Mouse (Mus musculus) liver, embryonic 13.5 days (tissue): ENCODE data around the gene Cort. TPM values are rescaled to one million over a fixed set of nuclear protein-coding genes. Genes with fewer than 3 reads are reported as not detected.
"Not testable (repeated sequence)": the region's sequence is repeated elsewhere in the genome, so short reads cannot be mapped to it uniquely, and the experiment has no call there.

ENCODE experiments used
- ATAC-seq: fragments of 200-750 bp; cut with Nextera tagmentation; 2 replicates; pipeline ENCODE4 v1.8.0; 2017; ENCODE audit warnings: low read depth, mild to moderate bottlenecking, moderate number of reproducible peaks, moderate library complexity
- DNase-seq: peaks from one replicate; pipeline ENCODE4 v3.0.0; 2022
- H3K27ac ChIP-seq: fragments of 300-500 bp; sonication (generic); 2 replicates; pipeline ENCODE4 v1.5.1; 2015; ENCODE audit warnings: moderate library complexity, mild to moderate bottlenecking, inconsistent platforms
- H3K27me3 ChIP-seq: fragments of 300-500 bp; sonication (generic); 2 replicates; pipeline ENCODE4 v1.6.1; 2015; ENCODE audit warnings: mild to moderate bottlenecking, inconsistent platforms
- H3K36me3 ChIP-seq: fragments of 300-500 bp; sonication (generic); 2 replicates; pipeline ENCODE4 v1.6.1; 2015; ENCODE audit warnings: mild to moderate bottlenecking, inconsistent platforms
- H3K4me1 ChIP-seq: fragments of 300-500 bp; sonication (generic); replicated peaks from 2 replicates; pipeline ENCODE4 v1.6.1; 2015; ENCODE audit warnings: inconsistent platforms
- H3K4me2 ChIP-seq: fragments of 300-500 bp; sonication (generic); 2 replicates; pipeline ENCODE4 v1.6.1; 2015; ENCODE audit warnings: inconsistent platforms, mild to moderate bottlenecking, moderate library complexity
- H3K4me3 ChIP-seq: fragments of 300-500 bp; sonication (generic); replicated peaks from 2 replicates; pipeline ENCODE4 v1.5.1; 2015; ENCODE audit warnings: mild to moderate bottlenecking, inconsistent platforms
- H3K9ac ChIP-seq: fragments of 300-500 bp; sonication (generic); 2 replicates; pipeline ENCODE4 v1.6.1; 2015; ENCODE audit warnings: mild to moderate bottlenecking, inconsistent platforms
- H3K9me3 ChIP-seq: fragments of 300-500 bp; sonication (generic); replicated peaks from 2 replicates; pipeline ENCODE4 v1.6.1; 2016; ENCODE audit warnings: inconsistent platforms
- WGBS: fragments of 180-500 bp; shearing (Covaris S2); methylation state at CpG from one replicate; pipeline ENCODE4 v1.1.7; 2015; ENCODE audit not compliant: insufficient replicate concordance; 5-methylcytosine and 5-hydroxymethylcytosine counted together
- polyA plus RNA-seq: library from polyadenylated mRNA; unstranded; fragments of >200 nt; fragmentation: Nextera tagmentation; extraction: Ambion mirVana; gene quantifications from 2 replicates; pipeline ENCODE4 v1.2.1, GENCODE M21; 2015

Gene Cort
- polyA plus RNA-seq, 1 experiment from 2014 or later = not detected

- WGBS = 81% methylated on average over 18 of the region's 18 CpGs
- Histone ChIP-seq H3K9me3 (no peaks in the 10 kb centered on the region), H3K4me3 (no peak overlapping the region), H3K9ac (no peak overlapping the region), H3K36me3 (peaks cover 27% of the 10 kb centered on the region), H3K27ac (no peak overlapping the region), H3K27me3 (no peaks in the 10 kb centered on the region), H3K4me2 (no peak overlapping the region), H3K4me1 (peaks cover 20% of the 10 kb centered on the region)
- ATAC-seq (no peak), DNase-seq (no peak)
Observed at GRCm38 (mm10) chr4:149128467-149128866, 1.9 kb upstream of the Cort start.

DNA sequence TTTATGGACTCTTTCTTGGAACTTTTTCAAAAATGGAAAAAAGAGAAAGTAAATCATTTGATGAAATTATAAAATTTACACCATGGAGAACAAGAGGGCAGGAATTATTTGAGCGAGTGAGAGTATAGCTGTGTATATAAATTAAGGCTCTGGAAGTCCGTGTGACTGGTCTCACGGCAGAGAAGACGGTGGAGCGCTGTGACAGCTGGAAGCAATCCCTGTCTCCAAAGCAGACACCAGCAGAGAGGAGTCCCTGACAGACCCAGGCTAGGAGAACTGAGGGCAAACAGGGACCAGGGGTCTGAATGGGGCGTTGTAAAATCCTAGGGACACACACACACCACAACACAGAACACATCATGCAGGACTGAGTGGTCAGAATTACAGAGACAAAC, 451 bp downstream of the Cort start:
- no peak overlapping the region for H3K9ac ChIP-seq
- 82% methylated on average over 6 of the region's 6 CpGs for WGBS
- H3K36me3 ChIP-seq = peaks cover 19% of the 10 kb centered on the region
- peaks cover 14% of the 10 kb centered on the region for H3K4me1 ChIP-seq
- no peak overlapping the region for H3K27ac ChIP-seq
- DNase-seq = no peak
- peak; percentile 11; the same call in 1 of the 2 replicates for ATAC-seq
- H3K4me2 ChIP-seq = no peak overlapping the region
- H3K4me3 ChIP-seq = no peak overlapping the region
- H3K27me3 ChIP-seq = no peaks in the 10 kb centered on the region
- no peaks in the 10 kb centered on the region for H3K9me3 ChIP-seq

DNA sequence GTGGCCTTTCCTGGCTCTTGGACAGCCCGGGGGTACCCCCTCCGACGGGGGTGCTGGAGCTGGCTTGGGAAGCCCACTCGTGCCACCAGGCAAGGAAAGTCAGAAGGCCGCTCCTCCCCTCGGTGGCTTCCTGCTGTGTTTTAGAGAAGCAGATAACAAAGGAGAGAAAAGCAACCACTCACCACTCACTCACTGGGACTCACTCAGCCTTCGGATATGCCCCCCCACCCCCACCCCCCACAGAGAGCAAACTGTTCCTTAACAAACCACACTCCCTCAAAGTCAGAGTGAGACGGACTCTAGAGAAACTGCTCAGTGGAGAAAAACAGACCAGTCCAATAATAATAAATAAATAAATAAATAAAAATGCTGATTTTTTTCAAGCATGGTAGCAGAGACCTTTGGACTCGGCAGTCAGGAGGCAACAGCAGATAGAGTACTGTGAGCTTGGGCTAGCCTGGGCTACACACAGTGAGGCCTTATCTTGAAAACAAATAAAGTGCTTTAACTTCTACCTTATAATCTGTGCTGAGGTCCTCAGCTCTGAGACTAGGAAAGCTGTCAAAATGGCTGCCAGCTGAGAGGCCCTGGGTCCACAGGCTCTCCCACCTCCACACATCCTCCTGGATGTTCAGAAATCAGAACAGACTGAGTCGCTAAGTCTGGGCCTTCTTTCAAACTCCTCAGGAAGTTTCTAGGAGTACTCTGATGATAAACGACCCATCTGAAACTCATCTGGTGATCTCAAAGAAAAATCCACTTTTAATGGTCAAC, 1.0 kb downstream of the Cort start:
- Histone ChIP-seq H3K9ac (no peak overlapping the region), H3K9me3 (no peaks in the 10 kb centered on the region), H3K4me1 (peaks cover 15% of the 10 kb centered on the region), H3K27me3 (no peaks in the 10 kb centered on the region), H3K27ac (no peak overlapping the region), H3K4me3 (no peak overlapping the region), H3K36me3 (peaks cover 14% of the 10 kb centered on the region), H3K4me2 (no peak overlapping the region)
- 48% methylated on average over 11 of the region's 11 CpGs for WGBS
- DNase-seq (no peak), ATAC-seq (no peak)

DNA sequence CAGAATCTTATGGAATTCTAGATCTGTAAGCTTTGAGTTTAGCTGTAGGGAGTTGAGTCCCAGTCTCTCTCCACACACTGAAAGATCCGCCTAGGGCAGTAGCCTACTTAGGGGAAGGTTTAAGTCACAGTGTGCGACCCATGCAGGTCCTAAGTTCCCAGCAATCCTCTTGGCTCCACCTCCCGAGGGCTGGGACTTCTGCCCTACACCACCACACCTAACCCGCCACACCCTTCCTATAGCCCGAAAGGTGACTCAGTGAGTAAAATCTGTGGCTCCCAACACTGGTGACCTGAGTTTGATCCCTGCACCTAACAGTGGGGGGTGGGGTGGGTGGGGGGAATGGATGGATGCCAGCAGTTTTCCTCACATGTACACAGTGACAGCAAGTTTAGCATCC, 3.1 kb downstream of the Cort start:
- peaks cover 29% of the 10 kb centered on the region for H3K4me1 ChIP-seq
- H3K9ac ChIP-seq = no peak overlapping the region
- no peak overlapping the region for H3K4me3 ChIP-seq
- no peaks in the 10 kb centered on the region for H3K27me3 ChIP-seq
- H3K9me3 ChIP-seq = no peaks in the 10 kb centered on the region
- ATAC-seq (no peak), DNase-seq (no peak)
- H3K4me2 ChIP-seq = no peak overlapping the region
- H3K27ac ChIP-seq = no peak overlapping the region
- WGBS = 63% methylated on average over 5 of the region's 5 CpGs
- H3K36me3 ChIP-seq = peaks cover 11% of the 10 kb centered on the region

GRCm38 (mm10) chr4:149119978-149120562, 6.5 kb downstream of the Cort start:
- not testable (repeated sequence) for H3K4me3 ChIP-seq, H3K9ac ChIP-seq, DNase-seq, H3K27ac ChIP-seq, H3K9me3 ChIP-seq, H3K4me2 ChIP-seq, H3K36me3 ChIP-seq, H3K27me3 ChIP-seq
- peaks cover 21% of the 10 kb centered on the region for H3K4me1 ChIP-seq
- WGBS = 32% methylated on average over 12 of the region's 12 CpGs
- ATAC-seq = peak; percentile 80

GRCm38 (mm10) chr4:149103875-149104561, 22.5 kb downstream of the Cort start, which contains the start of gene Dffa:
TSS of gene Dffa (plus strand) at chr4:149104146.
- WGBS = 1% methylated on average over 35 of the region's 35 CpGs
- Histone ChIP-seq H3K4me2 (peak within 1 kb of the TSS; percentile 93), H3K36me3 (peaks cover 30% of the 10 kb centered on the region), H3K27me3 (no peaks in the 10 kb centered on the region), H3K4me1 (peaks cover 17% of the 10 kb centered on the region), H3K4me3 (peak within 1 kb of the TSS; percentile 84), H3K9ac (peak within 1 kb of the TSS; percentile 84), H3K9me3 (no peaks in the 10 kb centered on the region), H3K27ac (no peak within 1 kb of the TSS)
- ATAC-seq = peak; percentile 78
- peak; percentile 83 for DNase-seq

DNA sequence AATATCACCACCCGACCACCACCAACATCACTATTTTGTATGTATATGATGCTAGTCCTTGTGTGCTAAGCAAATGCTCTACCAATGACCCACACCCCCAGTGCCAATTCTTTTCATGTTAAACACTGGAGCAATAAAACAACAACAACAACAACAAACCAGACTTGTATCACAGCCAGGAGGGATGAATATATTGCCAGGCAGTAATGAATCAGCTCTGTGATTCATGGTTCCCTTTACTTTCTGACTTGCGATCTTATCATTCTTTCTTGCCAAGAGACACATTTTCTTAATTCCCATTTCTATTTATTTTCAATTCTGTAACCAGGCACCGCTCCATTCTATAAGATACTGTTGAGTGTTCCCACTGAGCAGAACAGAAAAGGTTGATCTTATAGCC, 25.1 kb downstream of the Cort start:
- peaks cover 6% of the 10 kb centered on the region for H3K36me3 ChIP-seq
- no peak overlapping the region for H3K4me3 ChIP-seq
- H3K9me3 ChIP-seq = no peaks in the 10 kb centered on the region
- 72% methylated on average over 3 of the region's 3 CpGs for WGBS
- H3K27ac ChIP-seq = no peak overlapping the region
- H3K9ac ChIP-seq = no peak overlapping the region
- peaks cover 38% of the 10 kb centered on the region for H3K4me1 ChIP-seq
- no peak overlapping the region for H3K4me2 ChIP-seq
- no peak for DNase-seq
- no peaks in the 10 kb centered on the region for H3K27me3 ChIP-seq
- no peak for ATAC-seq

- H3K9me3 ChIP-seq, DNase-seq, H3K9ac ChIP-seq, H3K27me3 ChIP-seq, H3K36me3 ChIP-seq, H3K27ac ChIP-seq, ATAC-seq: not testable (repeated sequence)
- Histone ChIP-seq H3K4me2 (peak overlapping the region; percentile 91), H3K4me3 (peak overlapping the region; percentile 98; the same call in 1 of the 2 replicates), H3K4me1 (peaks cover 46% of the 10 kb centered on the region)
- WGBS = 76% methylated on average over 12 of the region's 12 CpGs
Observed at GRCm38 (mm10) chr4:149100449-149100848, 26.1 kb downstream of the Cort start.

GRCm38 (mm10) chr4:149099369-149100017, 27.1 kb downstream of the Cort start, which contains the start of gene Pex14:
TSS of gene Pex14 (minus strand) at chr4:149099876.
- peak; percentile 73 for ATAC-seq
- H3K4me2 ChIP-seq = peak within 1 kb of the TSS; percentile 91
- peaks cover 39% of the 10 kb centered on the region for H3K4me1 ChIP-seq
- no peaks in the 10 kb centered on the region; the same call in 1 of the 2 replicates for H3K36me3 ChIP-seq
- peak within 1 kb of the TSS; percentile 90 for H3K9ac ChIP-seq
- no peaks in the 10 kb centered on the region for H3K9me3 ChIP-seq
- peak; percentile 84 for DNase-seq
- peak within 1 kb of the TSS; percentile 60 for H3K27ac ChIP-seq
- peak within 1 kb of the TSS; percentile 98 for H3K4me3 ChIP-seq
- H3K27me3 ChIP-seq = no peaks in the 10 kb centered on the region
- WGBS = under 1% methylated on average over 47 of the region's 50 CpGs

GRCm38 (mm10) chr4:149098571-149098970, 28.0 kb downstream of the Cort start:
- Histone ChIP-seq H3K9me3 (no peaks in the 10 kb centered on the region), H3K36me3 (peaks cover 5% of the 10 kb centered on the region), H3K27ac (peak overlapping the region; percentile 60), H3K9ac (peak overlapping the region; percentile 90), H3K4me2 (peak overlapping the region; percentile 91), H3K4me3 (peak overlapping the region; percentile 98), H3K27me3 (no peaks in the 10 kb centered on the region), H3K4me1 (peaks cover 38% of the 10 kb centered on the region)
- DNase-seq = no peak
- no peak for ATAC-seq
- WGBS = 6% methylated on average over 11 of the region's 11 CpGs

DNA sequence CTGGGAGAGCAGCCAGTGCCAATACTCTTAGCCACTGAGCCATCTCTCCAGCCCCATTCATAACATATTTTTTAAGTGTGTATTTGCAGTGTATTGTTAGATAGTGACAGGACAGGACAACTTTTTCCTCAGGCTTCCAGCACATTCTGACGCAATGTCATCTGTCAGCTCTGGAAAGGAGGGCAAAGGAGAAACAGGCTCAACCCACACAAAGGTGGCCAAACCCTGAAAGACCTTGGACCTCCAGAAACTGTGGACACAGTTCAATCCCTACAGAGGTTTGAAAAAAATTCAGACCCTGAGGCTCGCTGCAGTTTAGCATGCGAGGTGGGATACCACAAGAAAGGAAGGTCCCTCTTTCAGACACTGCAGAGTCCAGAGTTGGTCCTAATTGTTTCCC, 28.6 kb downstream of the Cort start:
- Histone ChIP-seq H3K9ac (peak overlapping the region; percentile 90), H3K27ac (peak overlapping the region; percentile 60), H3K4me3 (peak overlapping the region; percentile 98), H3K4me2 (peak overlapping the region; percentile 91), H3K36me3 (peaks cover 11% of the 10 kb centered on the region), H3K27me3 (no peaks in the 10 kb centered on the region), H3K9me3 (no peaks in the 10 kb centered on the region), H3K4me1 (peaks cover 38% of the 10 kb centered on the region)
- DNase-seq (no peak), ATAC-seq (no peak)
- 67% methylated on average over 3 of the region's 3 CpGs for WGBS
